Mouse (Mus musculus): ENCODE data around the gene Spata1.

- TF ChIP-seq CTCF (IDR thresholded peaks at IDR 0.05; ENCODE audit: low read depth, low read length) (no peak), TAL1 (conservative IDR thresholded peaks at IDR 0.05; ENCODE audit: low read depth, low read length) (no peak), GATA1 (IDR thresholded peaks at IDR 0.05; ENCODE audit: borderline replicate concordance, low read length) (no peak), POLR2AphosphoS5 (IDR thresholded peaks at IDR 0.05; ENCODE audit: insufficient replicate concordance, low read depth, low read length) (no peak)
These were observed 81.7 kb downstream of the Spata1 start for GRCm38 (mm10) chr3:146417873-146418272.

Data from G1E (cell line).